Mouse (Mus musculus): ENCODE measurements around the gene Fam189a1.

The Fam189a1 gene

DNA sequence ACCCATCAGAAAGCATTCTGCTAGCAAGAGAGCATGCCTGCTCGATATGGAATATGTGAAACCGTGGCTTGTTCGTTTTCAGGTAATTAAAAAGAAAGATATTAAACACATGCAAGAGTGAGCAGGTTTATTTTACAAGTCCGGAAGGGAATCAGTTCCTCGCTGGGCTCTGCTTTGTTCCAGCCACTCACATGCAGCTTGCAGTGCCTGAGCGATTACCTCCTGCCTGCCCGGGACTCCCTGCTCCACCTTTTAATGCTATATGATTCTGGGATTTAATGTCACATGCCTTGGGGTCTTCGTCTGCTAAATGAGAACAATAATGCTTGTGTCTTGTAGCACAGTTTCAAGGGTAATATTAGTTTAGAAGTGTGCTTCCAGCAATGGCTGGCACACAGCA lies 351.3 kb downstream of the Fam189a1 start:
- DNase-seq = no peak

- DNase-seq = no peak
Measured at GRCm38 (mm10) chr7:64795554-64795953, 360.8 kb downstream of the Fam189a1 start.

- DNase-seq = no peak
Measured at GRCm38 (mm10) chr7:64792031-64792430, 364.3 kb downstream of the Fam189a1 start.

GRCm38 (mm10) chr7:64791145-64791544 lies 365.2 kb downstream of the Fam189a1 start:
- no peak for DNase-seq

DNA sequence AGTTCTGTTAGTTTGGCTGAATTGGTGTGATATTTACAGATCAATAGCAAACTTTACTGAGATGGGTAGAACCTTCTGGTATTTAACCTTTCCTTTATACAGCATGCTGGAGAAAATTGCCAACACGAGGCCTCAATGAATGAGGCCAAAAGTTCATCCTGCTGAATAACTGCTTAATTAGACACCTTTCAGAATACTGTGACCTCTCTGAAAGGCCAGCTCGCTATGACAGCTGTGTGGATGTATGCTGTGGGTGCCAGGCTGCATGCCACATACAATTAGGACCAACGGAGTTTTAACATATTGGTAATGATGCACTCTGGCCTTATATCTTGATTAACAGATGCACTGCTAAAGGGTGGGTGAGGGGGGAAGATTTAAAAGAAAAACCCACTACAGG lies 371.3 kb downstream of the Fam189a1 start:
- no peak for DNase-seq

- no peak for DNase-seq
Measured at GRCm38 (mm10) chr7:64779501-64779900, 376.9 kb downstream of the Fam189a1 start.

DNA sequence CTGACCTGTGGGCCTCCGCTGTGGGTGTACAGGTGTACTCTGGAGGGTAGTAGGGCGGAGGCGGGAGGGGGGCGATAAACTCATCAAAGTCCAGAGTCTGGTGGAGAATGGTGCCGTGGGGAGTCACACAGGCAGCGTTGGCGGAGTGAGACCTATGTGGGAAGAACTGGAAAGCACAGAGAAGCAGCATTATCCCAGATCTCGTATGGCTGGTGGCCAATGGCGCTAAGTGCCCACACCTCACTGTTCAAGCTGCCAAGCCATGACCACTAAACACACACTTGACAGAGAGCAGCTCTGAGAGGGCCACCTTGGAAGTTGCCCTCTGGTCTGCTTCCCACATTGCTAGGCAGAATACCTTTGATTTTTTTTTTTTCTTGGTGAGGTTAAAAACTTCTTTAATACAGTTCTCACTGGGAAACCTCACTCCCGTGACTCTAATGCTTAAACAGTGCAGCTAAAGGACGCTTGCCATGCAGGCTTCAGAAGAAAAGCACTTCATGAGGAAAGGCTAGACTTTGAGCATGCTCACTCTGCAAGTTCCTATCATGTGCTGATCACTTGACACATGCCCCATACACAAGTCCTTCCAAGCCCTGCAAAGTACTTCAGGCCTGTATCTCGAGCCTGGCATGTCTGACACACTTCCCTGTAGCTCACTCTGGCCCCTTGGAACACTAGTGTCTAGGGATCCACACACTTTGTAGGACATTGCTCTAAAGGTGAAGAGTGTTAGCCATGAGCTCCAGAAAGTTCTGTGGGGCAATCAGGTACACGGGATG lies 379.5 kb downstream of the Fam189a1 start:
- peak; percentile 65 to 77 for DNase-seq

GRCm38 (mm10) chr7:64773465-64773864 lies 382.9 kb downstream of the Fam189a1 start:
- DNase-seq = no peak

- no peak for DNase-seq
Measured at GRCm38 (mm10) chr7:64770779-64771390, 385.5 kb downstream of the Fam189a1 start.

DNA sequence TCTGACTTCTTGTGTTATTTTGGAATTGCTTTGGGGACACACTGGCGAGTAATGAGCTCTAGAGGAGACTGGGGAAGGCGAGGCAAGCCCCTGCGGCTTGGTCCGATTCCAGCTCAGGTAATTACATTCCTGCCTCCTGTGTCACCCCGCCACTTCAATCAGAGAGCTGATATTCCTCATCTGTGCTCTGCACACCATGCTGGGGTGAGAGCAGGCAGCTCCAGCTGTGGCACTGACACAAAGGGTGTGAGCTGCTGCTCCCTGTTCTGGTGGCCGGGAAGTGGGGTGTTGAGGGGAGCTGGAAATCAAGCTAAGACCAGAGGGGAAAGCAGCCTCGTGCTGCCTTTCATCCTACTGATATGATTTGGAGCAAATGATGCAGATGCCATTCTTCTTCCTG lies 386.6 kb downstream of the Fam189a1 start:
- no peak for DNase-seq

GRCm38 (mm10) chr7:64765595-64765994 lies 390.8 kb downstream of the Fam189a1 start:
- no peak for DNase-seq

- DNase-seq = no peak
Measured at GRCm38 (mm10) chr7:64755141-64755540, 401.2 kb downstream of the Fam189a1 start.

DNA sequence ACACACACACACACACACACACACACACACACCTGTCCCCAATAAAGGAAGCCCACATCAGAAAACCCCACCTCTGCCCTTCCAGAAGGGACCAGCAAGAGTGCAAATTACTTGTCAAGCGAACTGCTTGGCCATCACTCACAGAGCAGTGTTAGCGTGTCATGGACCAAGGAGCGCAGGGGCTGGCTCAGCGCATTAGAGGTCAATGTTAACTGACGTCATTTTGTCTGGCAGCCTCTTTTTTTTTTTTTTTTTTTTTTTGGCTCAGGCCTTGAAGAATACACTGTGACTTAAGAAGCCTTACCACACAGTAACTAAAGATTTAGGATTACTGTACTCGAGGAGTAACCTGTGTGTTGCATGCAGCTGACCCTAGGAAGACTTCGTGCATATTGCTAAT lies 402.2 kb downstream of the Fam189a1 start:
- no peak for DNase-seq

GRCm38 (mm10) chr7:64753678-64754077 lies 402.7 kb downstream of the Fam189a1 start:
- no peak for DNase-seq

GRCm38 (mm10) chr7:64752133-64752532 lies 404.2 kb downstream of the Fam189a1 start:
- no peak for DNase-seq

DNA sequence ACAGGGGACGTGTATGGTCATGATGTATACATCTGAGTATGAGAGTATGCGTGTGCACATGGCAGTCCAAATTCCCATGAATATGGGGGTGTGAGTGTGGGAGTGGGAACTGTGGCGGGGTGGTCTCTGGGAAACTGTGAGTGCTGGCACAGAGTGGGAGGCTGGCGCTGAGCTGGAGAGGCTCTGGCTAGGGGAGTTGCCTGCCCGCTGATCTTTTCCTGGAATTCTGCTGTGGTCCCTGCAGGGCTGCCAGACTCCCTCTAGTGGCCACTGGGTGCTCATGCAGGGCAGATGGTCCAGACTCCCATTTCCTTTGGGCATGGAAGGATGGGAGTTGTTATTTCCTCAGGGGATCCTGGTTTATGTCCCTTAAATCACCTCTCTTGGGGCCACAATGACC lies 404.9 kb downstream of the Fam189a1 start:
- peak in 1 of 2 experiments; percentile 15 for DNase-seq

- no peak for DNase-seq
Measured at GRCm38 (mm10) chr7:64743610-64744009, 412.8 kb downstream of the Fam189a1 start.

DNA sequence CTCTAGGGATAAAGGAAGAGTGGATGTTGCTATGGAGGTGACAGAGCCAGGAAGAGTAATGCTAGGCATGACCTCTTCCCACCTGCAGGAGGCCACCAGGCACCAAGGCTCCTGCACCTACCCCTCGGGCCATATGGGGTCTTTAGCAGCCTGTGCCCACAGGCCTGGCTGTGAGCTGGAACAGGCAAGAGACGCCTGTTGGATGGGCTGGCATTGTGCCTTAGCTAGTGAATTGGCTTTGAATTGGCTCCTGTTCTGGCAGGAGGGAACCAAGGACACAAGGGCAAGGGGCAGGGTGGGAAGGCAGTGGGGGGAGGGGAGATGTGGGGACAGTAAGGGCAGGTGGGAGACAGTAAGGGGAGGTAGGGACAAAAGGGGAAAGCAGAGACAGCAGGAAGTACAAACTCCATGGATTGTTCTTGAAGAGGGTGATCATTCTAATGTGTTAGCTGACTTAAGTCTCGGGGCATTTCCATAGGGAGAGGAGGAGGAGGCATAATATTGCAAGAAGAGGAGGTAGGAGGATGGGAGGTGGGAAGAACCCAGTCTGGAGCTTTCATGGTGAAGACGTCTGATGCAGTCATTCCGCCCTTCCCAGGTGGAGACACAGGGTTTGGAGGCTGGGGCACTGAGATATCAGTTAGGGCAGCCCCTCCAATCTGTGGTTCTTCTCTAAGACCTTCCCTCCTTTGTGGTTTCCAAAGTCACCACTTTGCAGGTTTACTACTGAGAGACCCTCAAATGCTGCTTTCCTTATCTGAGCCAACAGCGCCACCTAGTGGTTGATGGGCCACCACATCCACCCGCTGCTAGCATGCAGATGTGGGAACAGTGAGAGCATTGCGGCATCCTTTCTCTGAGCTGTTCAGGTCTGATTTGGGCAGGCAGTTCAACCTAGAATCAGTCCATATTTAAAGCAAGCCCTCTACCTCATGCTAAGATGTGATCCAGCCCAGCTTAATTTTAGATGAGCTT lies 414.8 kb downstream of the Fam189a1 start:
- DNase-seq = peak; percentile 28 to 42

- no peak for DNase-seq
Measured at GRCm38 (mm10) chr7:64739131-64739530, 417.2 kb downstream of the Fam189a1 start.

DNA sequence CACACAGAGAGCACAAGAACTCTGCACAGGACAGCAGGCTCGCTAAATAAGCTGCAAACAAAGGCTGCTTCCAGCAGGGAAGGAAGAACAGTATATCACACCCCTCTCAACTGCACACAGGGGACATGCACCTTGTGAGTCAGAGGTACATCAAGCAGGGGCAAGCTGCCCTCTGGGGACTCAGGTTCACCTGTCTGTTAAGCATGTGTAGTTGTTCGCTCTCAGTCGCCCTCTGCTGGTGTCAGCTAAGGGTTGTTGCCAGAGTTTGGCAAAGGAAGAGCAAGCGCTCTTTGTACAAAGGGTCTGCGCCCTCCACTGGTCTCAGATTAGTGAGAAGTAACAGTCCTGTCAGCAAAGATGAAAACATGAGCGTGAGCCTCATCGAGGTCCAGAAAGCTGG lies 426.6 kb downstream of the Fam189a1 start:
- DNase-seq = peak in 1 of 2 experiments; percentile 5

GRCm38 (mm10) chr7:64728816-64729215 lies 427.6 kb downstream of the Fam189a1 start:
- DNase-seq = peak in 1 of 2 experiments; percentile 17

- peak in 1 of 2 experiments; percentile 1 for DNase-seq
Measured at GRCm38 (mm10) chr7:64728181-64728591, 428.2 kb downstream of the Fam189a1 start.

Data from lung, adult 18-20 months (tissue).